Mouse (Mus musculus): Measurements from ENCODE around the gene Jmjd8. TPM values are rescaled to one million over a fixed set of nuclear protein-coding genes. Genes with fewer than 3 reads are reported as not detected.

Gene Jmjd8
- polyA plus RNA-seq, 1 experiment from 2014 or later = 55.6 TPM

DNA sequence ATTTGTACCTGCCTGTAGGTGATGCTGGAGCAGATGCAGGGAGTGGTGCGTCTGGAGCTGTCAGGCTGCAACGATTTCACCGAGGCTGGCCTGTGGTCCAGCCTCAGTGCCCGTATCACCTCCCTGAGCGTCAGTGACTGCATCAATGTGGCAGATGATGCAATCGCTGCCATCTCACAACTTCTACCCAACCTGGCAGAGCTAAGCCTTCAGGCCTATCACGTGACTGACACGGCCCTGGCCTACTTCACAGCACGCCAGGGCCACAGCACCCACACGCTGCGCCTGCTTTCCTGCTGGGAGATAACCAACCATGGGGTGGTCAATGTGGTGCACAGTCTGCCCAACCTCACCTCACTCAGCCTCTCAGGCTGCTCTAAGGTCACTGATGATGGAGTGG lies 11.0 kb upstream of the Jmjd8 start:
- no peak for ATAC-seq (ENCODE audit: insufficient read depth, low FRiP score, low TSS enrichment)
- no peak overlapping the region for H3K9ac ChIP-seq (ENCODE audit: low read length)
- H3K36me3 ChIP-seq (ENCODE audit: control insufficient read depth, insufficient read depth, low read length) = no peaks in the 10 kb centered on the region
- no peak for DNase-seq (ENCODE audit: low spot score)
- WGBS = 85% methylated on average over 11 of the region's 11 CpGs
- no peaks in the 10 kb centered on the region for H3K9me3 ChIP-seq (ENCODE audit: control insufficient read depth, low read length)
- no peaks in the 10 kb centered on the region for H3K4me1 ChIP-seq (ENCODE audit: control insufficient read depth, insufficient read depth, low read length)
- no peak overlapping the region for H3K27ac ChIP-seq (ENCODE audit: low read depth, low read length)
- no peak overlapping the region for H3K4me3 ChIP-seq (ENCODE audit: low read depth, low read length)
- peaks cover 30% of the 10 kb centered on the region for H3K27me3 ChIP-seq (ENCODE audit: control insufficient read depth, insufficient read depth, low read length)
- no peak overlapping the region for H3K4me2 ChIP-seq (ENCODE audit: low read depth)

DNA sequence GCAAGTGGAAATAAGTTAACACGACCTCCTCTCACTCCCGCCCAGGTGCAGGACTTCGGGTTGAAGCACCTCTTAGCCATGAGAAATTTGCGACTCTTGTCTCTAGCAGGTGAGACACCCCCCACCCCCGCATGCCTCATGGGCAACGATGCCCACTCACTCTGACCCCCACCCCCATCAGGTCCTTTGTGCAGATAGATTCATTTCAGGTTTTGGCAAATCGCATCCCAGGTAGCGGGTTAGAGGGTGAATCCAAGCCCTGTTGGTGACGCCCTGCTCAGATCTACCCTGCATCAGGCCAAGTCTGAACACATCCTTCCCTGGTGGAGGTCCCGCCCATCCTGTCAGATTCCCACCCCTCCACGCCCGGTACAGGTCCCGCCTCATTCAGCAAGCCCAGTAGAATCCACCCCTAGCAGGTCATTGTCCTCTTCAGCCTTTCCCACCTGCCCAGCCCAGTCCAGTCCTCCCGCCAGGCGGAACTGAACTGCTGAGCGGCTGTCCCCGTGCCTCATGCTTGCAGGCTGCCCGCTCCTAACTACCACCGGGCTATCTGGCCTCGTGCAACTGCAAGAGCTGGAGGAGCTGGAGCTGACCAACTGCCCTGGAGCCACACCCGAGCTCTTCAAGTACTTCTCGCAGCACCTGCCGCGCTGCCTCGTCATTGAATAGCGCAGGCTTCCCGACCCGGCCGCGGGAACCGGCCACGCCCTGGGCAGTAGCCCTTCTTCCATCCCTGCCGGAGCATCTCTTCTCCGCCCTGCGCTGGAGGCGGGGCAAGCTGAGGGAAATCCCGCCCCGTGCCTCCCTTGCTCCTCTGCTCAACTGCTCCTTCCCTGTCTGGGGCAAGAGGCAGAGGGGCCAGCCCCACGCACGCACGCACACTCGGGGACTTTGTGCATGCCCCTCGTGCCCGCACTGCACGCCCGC lies 9.6 kb upstream of the Jmjd8 start:
- ATAC-seq (ENCODE audit: insufficient read depth, low FRiP score, low TSS enrichment) = no peak
- H3K36me3 ChIP-seq (ENCODE audit: control insufficient read depth, insufficient read depth, low read length) = no peaks in the 10 kb centered on the region
- H3K4me2 ChIP-seq (ENCODE audit: low read depth) = peak overlapping the region; percentile 17; the same call in 1 of the 2 replicates
- H3K9ac ChIP-seq (ENCODE audit: low read length) = peak overlapping the region; percentile 18
- peaks cover 30% of the 10 kb centered on the region for H3K27me3 ChIP-seq (ENCODE audit: control insufficient read depth, insufficient read depth, low read length)
- DNase-seq (ENCODE audit: low spot score) = no peak
- peaks cover 4% of the 10 kb centered on the region for H3K4me1 ChIP-seq (ENCODE audit: control insufficient read depth, insufficient read depth, low read length)
- no peak overlapping the region for H3K27ac ChIP-seq (ENCODE audit: low read depth, low read length)
- 5% methylated on average over 46 of the region's 46 CpGs for WGBS
- H3K4me3 ChIP-seq (ENCODE audit: low read depth, low read length) = peak overlapping the region; percentile 4; the same call in 1 of the 2 replicates
- H3K9me3 ChIP-seq (ENCODE audit: control insufficient read depth, low read length) = no peaks in the 10 kb centered on the region

DNA sequence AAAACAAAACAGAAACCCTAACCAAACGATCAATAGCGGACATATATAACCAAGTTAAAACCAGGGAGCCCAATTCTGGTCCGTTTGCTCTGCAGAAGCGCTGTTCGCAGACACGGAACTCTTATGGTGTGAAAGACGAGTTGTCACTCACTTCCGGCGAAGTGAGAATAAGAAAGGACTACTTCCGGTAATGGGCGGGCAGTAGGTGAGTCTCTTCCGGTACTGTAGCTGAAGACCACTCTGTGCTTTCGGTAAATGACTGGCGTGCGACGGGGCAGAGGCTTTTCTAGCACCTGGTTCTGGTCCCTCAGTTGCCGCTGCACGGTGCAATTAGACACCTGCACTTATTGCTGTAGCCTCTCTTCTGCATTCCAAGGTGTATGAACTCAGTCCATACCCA lies 5.2 kb upstream of the Jmjd8 start, which contains the start of gene Wdr24:
TSS of gene Wdr24 (plus strand) at position 176 of the 400 bp plus-strand sequence.
- Histone ChIP-seq H3K27me3 (ENCODE audit: control insufficient read depth, insufficient read depth, low read length) (peaks cover 20% of the 10 kb centered on the region), H3K4me1 (ENCODE audit: control insufficient read depth, insufficient read depth, low read length) (peaks cover 18% of the 10 kb centered on the region), H3K36me3 (ENCODE audit: control insufficient read depth, insufficient read depth, low read length) (no peaks in the 10 kb centered on the region), H3K27ac (ENCODE audit: low read depth, low read length) (no peak within 1 kb of the TSS), H3K9me3 (ENCODE audit: control insufficient read depth, low read length) (no peaks in the 10 kb centered on the region), H3K9ac (ENCODE audit: low read length) (peak within 1 kb of the TSS; percentile 49), H3K4me2 (ENCODE audit: low read depth) (peak within 1 kb of the TSS; percentile 88), H3K4me3 (ENCODE audit: low read depth, low read length) (peak within 1 kb of the TSS; percentile 44)
- ATAC-seq (ENCODE audit: insufficient read depth, low FRiP score, low TSS enrichment) (peak; percentile 57; the same call in 1 of the 2 replicates), DNase-seq (ENCODE audit: low spot score) (peak; percentile 73)
- under 1% methylated on average over 18 of the region's 18 CpGs for WGBS

DNA sequence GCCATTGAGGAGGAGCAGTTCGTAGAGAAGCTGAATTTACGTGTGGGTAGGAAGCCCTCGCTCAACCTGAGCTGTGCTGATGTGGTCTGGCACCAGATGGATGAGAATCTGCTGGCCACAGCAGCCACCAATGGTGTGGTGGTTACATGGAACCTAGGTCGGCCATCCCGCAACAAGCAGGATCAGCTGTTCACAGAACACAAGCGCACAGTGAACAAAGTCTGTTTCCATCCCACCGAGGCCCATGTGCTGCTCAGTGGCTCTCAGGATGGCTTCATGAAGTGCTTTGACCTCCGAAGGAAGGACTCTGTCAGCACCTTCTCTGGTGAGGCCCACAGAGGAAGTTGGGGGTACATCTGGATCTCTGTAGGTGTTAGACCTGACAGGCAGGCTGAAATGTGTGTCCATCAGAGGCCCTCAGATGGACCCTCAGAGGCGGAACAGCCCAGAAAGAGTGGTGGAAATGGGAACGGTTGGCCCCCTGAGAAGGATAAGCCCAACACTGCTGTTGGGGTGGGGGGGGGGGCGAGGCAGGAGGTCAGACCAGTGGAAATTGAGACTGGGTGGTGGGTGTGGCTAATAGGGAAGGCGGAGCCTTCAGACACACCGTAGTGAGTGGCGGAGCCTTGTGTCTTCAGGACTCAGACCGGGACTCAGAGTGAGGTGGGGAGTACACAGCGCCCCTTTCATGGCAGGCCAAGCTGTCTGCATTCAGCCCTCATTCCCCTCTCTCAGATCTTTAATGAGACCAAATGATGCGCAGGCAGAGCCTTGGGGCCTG lies 4.1 kb upstream of the Jmjd8 start:
- H3K9me3 ChIP-seq (ENCODE audit: control insufficient read depth, low read length) = no peaks in the 10 kb centered on the region
- H3K27me3 ChIP-seq (ENCODE audit: control insufficient read depth, insufficient read depth, low read length) = peaks cover 9% of the 10 kb centered on the region
- no peak for ATAC-seq (ENCODE audit: insufficient read depth, low FRiP score, low TSS enrichment)
- WGBS = 72% methylated on average over 16 of the region's 17 CpGs
- no peak for DNase-seq (ENCODE audit: low spot score)
- H3K4me3 ChIP-seq (ENCODE audit: low read depth, low read length) = peak overlapping the region; percentile 44
- no peak overlapping the region for H3K27ac ChIP-seq (ENCODE audit: low read depth, low read length)
- H3K36me3 ChIP-seq (ENCODE audit: control insufficient read depth, insufficient read depth, low read length) = no peaks in the 10 kb centered on the region
- H3K9ac ChIP-seq (ENCODE audit: low read length) = peak overlapping the region; percentile 49
- peaks cover 21% of the 10 kb centered on the region for H3K4me1 ChIP-seq (ENCODE audit: control insufficient read depth, insufficient read depth, low read length)
- H3K4me2 ChIP-seq (ENCODE audit: low read depth) = peak overlapping the region; percentile 88

DNA sequence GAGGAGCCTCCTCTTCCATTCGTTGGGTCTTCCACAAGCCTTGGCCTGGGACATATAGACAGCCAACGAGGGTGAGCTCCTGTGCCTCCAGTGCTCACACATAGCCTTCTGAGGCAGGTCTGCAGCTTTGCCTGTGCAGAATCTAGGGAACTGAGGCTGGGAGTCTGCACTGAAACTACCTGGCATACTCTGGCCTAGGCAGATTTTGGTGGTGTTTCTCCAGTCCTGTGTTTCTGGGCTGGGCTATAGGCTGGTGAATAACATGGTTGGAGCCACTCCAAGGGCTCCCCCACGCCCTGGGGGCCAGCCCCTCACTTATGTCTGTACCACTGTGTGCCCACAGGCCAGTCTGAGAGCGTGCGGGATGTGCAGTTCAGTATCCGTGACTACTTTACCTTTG lies 3.4 kb upstream of the Jmjd8 start:
- Histone ChIP-seq H3K4me2 (ENCODE audit: low read depth) (no peak overlapping the region), H3K9me3 (ENCODE audit: control insufficient read depth, low read length) (no peaks in the 10 kb centered on the region), H3K27ac (ENCODE audit: low read depth, low read length) (no peak overlapping the region), H3K4me3 (ENCODE audit: low read depth, low read length) (no peak overlapping the region), H3K9ac (ENCODE audit: low read length) (no peak overlapping the region), H3K36me3 (ENCODE audit: control insufficient read depth, insufficient read depth, low read length) (peaks cover 1% of the 10 kb centered on the region), H3K4me1 (ENCODE audit: control insufficient read depth, insufficient read depth, low read length) (peaks cover 26% of the 10 kb centered on the region), H3K27me3 (ENCODE audit: control insufficient read depth, insufficient read depth, low read length) (peaks cover 1% of the 10 kb centered on the region; the same call in 1 of the 2 replicates)
- no peak for ATAC-seq (ENCODE audit: insufficient read depth, low FRiP score, low TSS enrichment)
- no peak for DNase-seq (ENCODE audit: low spot score)
- WGBS = 90% methylated on average over 6 of the region's 6 CpGs

DNA sequence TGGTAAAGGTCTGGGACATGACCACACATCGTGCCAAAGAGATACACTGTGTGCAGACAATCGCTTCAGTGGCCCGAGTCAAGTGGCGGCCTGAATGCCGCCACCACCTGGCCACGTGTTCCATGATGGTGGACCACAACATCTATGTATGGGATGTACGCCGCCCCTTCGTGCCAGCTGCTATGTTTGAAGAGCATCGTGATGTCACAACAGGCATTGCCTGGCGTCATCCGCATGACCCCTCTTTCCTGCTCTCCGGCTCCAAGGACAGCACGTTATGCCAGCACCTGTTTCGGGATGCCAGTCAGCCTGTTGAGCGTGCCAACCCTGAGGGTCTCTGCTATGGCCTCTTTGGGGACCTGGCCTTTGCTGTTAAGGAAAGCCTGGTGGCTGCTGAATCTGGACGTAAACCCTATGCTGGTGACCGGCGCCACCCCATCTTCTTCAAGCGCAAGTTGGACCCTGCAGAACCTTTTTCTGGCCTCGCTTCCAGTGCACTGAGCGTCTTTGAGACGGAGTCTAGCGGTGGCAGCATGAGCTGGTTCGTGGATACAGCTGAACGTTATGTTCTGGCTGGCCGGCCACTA lies 2.6 kb upstream of the Jmjd8 start:
- Histone ChIP-seq H3K9me3 (ENCODE audit: control insufficient read depth, low read length) (no peaks in the 10 kb centered on the region), H3K4me3 (ENCODE audit: low read depth, low read length) (no peak overlapping the region)
- ATAC-seq (ENCODE audit: insufficient read depth, low FRiP score, low TSS enrichment) = no peak

DNA sequence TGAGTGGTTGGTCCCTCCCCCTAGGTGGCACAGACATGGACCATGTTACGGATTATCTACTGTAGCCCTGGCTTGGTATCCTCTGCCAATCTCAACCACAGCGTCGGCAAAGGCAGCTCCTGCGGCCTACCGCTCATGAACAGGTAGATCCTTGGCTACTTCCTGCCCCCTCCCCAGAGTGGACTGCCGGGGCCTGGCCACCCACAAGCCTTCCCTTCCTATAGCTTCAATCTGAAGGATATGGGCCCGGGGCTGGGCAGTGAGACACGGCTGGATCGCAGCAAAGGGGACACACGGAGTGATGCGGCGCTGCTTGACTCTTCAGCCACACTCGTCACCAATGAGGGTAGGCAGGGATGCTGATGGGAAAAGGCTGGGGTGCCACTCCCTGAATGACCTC lies 1.7 kb upstream of the Jmjd8 start:
- Histone ChIP-seq H3K9me3 (ENCODE audit: control insufficient read depth, low read length) (no peaks in the 10 kb centered on the region), H3K4me3 (ENCODE audit: low read depth, low read length) (no peak overlapping the region), H3K27ac (ENCODE audit: low read depth, low read length) (no peak overlapping the region), H3K9ac (ENCODE audit: low read length) (no peak overlapping the region), H3K4me1 (ENCODE audit: control insufficient read depth, insufficient read depth, low read length) (peaks cover 43% of the 10 kb centered on the region), H3K4me2 (ENCODE audit: low read depth) (no peak overlapping the region), H3K27me3 (ENCODE audit: control insufficient read depth, insufficient read depth, low read length) (no peaks in the 10 kb centered on the region), H3K36me3 (ENCODE audit: control insufficient read depth, insufficient read depth, low read length) (peaks cover 15% of the 10 kb centered on the region)
- ATAC-seq (ENCODE audit: insufficient read depth, low FRiP score, low TSS enrichment) = no peak
- no peak for DNase-seq (ENCODE audit: low spot score)
- WGBS = 96% methylated on average over 13 of the region's 13 CpGs

More for the DNA sequence above, 2.6 kb upstream of the Jmjd8 start:
- Histone ChIP-seq H3K36me3 (ENCODE audit: control insufficient read depth, insufficient read depth, low read length) (peaks cover 9% of the 10 kb centered on the region), H3K27ac (ENCODE audit: low read depth, low read length) (no peak overlapping the region), H3K27me3 (ENCODE audit: control insufficient read depth, insufficient read depth, low read length) (no peaks in the 10 kb centered on the region), H3K4me2 (ENCODE audit: low read depth) (no peak overlapping the region), H3K4me1 (ENCODE audit: control insufficient read depth, insufficient read depth, low read length) (peaks cover 34% of the 10 kb centered on the region), H3K9ac (ENCODE audit: low read length) (no peak overlapping the region)
- WGBS = 94% methylated on average over 27 of the region's 27 CpGs
- DNase-seq (ENCODE audit: low spot score) = no peak

DNA sequence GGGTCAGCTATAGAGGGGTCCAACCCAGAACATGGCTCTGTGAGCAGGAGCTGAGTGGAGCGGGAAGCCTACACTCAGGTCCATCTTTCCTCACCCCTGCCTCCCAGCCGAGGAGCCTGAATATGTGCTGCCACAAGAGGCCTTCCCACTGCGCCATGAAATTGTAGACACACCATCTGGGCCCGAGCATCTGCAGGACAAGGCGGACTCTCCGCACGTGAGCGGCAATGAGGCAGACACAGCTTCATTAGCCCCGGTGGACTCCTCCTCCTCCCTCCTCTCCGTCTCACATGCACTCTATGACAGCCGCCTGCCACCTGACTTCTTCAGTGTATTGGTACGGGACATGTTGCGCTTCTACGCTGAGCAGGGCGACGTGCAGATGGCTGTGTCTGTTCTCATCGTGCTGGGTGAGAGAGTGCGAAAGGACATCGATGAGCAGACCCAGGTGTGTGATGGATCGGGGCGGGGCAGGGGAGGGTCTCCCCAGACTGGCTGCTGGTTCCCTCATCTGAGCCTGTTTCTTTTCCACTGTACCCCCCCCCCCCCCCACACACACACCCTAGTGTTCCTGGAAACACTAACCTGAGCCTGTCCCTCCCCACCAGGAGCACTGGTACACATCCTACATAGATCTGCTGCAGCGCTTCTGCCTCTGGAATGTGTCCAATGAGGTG lies 983 bp upstream of the Jmjd8 start:
- H3K27ac ChIP-seq (ENCODE audit: low read depth, low read length) = no peak overlapping the region
- no peaks in the 10 kb centered on the region for H3K9me3 ChIP-seq (ENCODE audit: control insufficient read depth, low read length)
- H3K4me3 ChIP-seq (ENCODE audit: low read depth, low read length) = no peak overlapping the region
- 90% methylated on average over 22 of the region's 22 CpGs for WGBS
- no peak overlapping the region for H3K4me2 ChIP-seq (ENCODE audit: low read depth)
- peaks cover 15% of the 10 kb centered on the region for H3K36me3 ChIP-seq (ENCODE audit: control insufficient read depth, insufficient read depth, low read length)
- DNase-seq (ENCODE audit: low spot score) (no peak), ATAC-seq (ENCODE audit: insufficient read depth, low FRiP score, low TSS enrichment) (no peak)
- no peak overlapping the region; the same call in 1 of the 2 replicates for H3K9ac ChIP-seq (ENCODE audit: low read length)
- H3K27me3 ChIP-seq (ENCODE audit: control insufficient read depth, insufficient read depth, low read length) = no peaks in the 10 kb centered on the region
- H3K4me1 ChIP-seq (ENCODE audit: control insufficient read depth, insufficient read depth, low read length) = peaks cover 46% of the 10 kb centered on the region

Data from neural tube, embryonic 11.5 days (tissue).